Mouse (Mus musculus) spleen, adult 2 months (tissue): ENCODE data around the gene Cdh13. TPM values are rescaled to one million over a fixed set of nuclear protein-coding genes. Genes with fewer than 3 reads are reported as not detected.

Source experiments
- DNase-seq, 2 experiments: peaks; one replicate each; pipeline versions ENCODE4 v3.0.0 to v3.0.0-alpha.2; 2012 to 2021; ENCODE audit warnings: low spot score in 2 of 2, low read depth in 1 of 2
- H3K27ac ChIP-seq: fragments of 200-500 bp; 2 replicates; pipeline ENCODE4 v1.5.1; 2012; ENCODE audit warnings: low read length, inconsistent platforms; ENCODE audit not compliant: insufficient read depth
- H3K27me3 ChIP-seq: fragments of 200-500 bp; 2 replicates; pipeline ENCODE4 v1.6.1; 2012; ENCODE audit warnings: mild to moderate bottlenecking, moderate library complexity, low read length, inconsistent platforms; ENCODE audit not compliant: control insufficient read depth, insufficient read depth
- H3K36me3 ChIP-seq: fragments of 200-500 bp; 2 replicates; pipeline ENCODE4 v1.6.1; 2012; ENCODE audit warnings: mild to moderate bottlenecking, low read length, inconsistent platforms; ENCODE audit not compliant: control insufficient read depth, insufficient read depth
- H3K4me1 ChIP-seq: fragments of 200-500 bp; 2 replicates; pipeline ENCODE4 v1.6.1; 2011; ENCODE audit warnings: inconsistent platforms; ENCODE audit not compliant: control insufficient read depth, insufficient read depth, insufficient read length
- H3K4me3 ChIP-seq: fragments of 200-500 bp; 2 replicates; pipeline ENCODE4 v1.5.1; 2011; ENCODE audit warnings: mild to moderate bottlenecking, inconsistent platforms; ENCODE audit not compliant: insufficient read depth, insufficient read length; ENCODE audit errors: extremely low read depth
- CTCF ChIP-seq: fragments of 200-500 bp; IDR thresholded peaks from 2 replicates; pipeline ENCODE4 v1.5.1; 2011; ENCODE audit warnings: mild to moderate bottlenecking, inconsistent platforms; ENCODE audit not compliant: insufficient read depth, insufficient read length, insufficient replicate concordance; ENCODE audit errors: extremely low read depth
- POLR2A ChIP-seq: fragments of 200-500 bp; IDR thresholded peaks from 2 replicates; pipeline ENCODE4 v1.6.1; 2011; ENCODE audit warnings: low read depth, low read length, inconsistent platforms
- WGBS: fragments of 180-500 bp; shearing (Covaris S2); methylation state at CpG from one replicate; pipeline ENCODE4 v1.1.7; 2018; 5-methylcytosine and 5-hydroxymethylcytosine counted together
- polyA plus RNA-seq: library from polyadenylated mRNA; depleted of rRNA; stranded (reverse); fragments of >200 nt; gene quantifications from 2 replicates; pipeline ENCODE4 v1.2.3, GENCODE M21; 2012

Gene Cdh13
- polyA plus RNA-seq, 1 experiment, result 0.50 TPM

DNA sequence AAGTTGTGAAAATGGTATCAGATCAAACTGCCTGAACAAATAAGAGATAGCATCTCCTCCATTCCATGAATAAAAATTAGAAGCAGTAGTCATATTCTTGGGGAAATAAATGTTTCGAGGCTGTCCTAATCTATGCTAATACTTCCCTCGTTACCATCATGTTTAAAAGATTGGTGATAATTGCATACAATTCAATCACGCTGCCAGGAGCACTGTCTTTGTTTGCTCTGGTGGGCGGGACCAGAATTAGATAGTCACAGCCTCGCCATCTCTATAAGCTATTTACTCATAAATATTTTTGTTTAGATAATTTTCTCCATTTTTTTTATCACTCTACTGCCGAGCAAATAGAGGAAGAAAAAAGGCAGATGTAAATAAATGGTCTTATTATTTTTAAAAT is 819.3 kb downstream of the Cdh13 start:
- Histone ChIP-seq H3K36me3 (no peaks in the 10 kb centered on the region), H3K27me3 (no peaks in the 10 kb centered on the region), H3K4me3 (no peak overlapping the region), H3K4me1 (no peaks in the 10 kb centered on the region), H3K27ac (no peak overlapping the region)
- DNase-seq, result no peak
- WGBS, result 80% methylated on average over 6 of the region's 6 CpGs
- no peak for TF ChIP-seq CTCF
- TF ChIP-seq POLR2A, result no peak

GRCm38 (mm10) chr8:119109655-119110054 is 826.1 kb downstream of the Cdh13 start:
- no peak for TF ChIP-seq POLR2A
- TF ChIP-seq CTCF, result no peak
- Histone ChIP-seq H3K27ac (no peak overlapping the region), H3K4me1 (no peaks in the 10 kb centered on the region), H3K27me3 (no peaks in the 10 kb centered on the region), H3K4me3 (no peak overlapping the region), H3K36me3 (no peaks in the 10 kb centered on the region)
- DNase-seq, result no peak
- 83% methylated on average over 7 of the region's 7 CpGs for WGBS

DNA sequence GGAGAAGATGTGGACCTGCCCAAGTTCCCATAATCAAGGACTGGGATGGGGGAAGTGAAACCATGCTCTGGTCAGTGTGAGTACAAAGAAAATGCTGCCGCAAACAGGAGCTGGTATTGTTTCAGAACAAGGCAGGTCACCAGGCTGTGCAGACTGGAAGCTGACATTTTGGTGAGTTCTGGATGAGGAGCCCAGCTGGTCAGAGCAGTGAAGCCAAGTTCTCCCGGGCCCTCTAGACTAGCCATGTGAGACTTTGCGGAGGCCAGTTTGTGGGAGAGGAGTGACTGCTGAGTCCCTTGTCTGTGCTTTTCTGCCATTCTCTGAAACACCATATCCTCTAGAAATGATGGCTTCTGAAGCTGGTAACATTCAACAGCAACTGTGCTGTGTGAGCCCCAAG is 829.3 kb downstream of the Cdh13 start:
- no peaks in the 10 kb centered on the region for H3K36me3 ChIP-seq
- H3K4me3 ChIP-seq, result no peak overlapping the region
- WGBS, result 85% methylated on average over 3 of the region's 3 CpGs
- no peaks in the 10 kb centered on the region for H3K27me3 ChIP-seq
- H3K27ac ChIP-seq, result no peak overlapping the region
- no peaks in the 10 kb centered on the region for H3K4me1 ChIP-seq
- no peak for DNase-seq
- TF ChIP-seq POLR2A, result no peak
- TF ChIP-seq CTCF, result no peak

DNA sequence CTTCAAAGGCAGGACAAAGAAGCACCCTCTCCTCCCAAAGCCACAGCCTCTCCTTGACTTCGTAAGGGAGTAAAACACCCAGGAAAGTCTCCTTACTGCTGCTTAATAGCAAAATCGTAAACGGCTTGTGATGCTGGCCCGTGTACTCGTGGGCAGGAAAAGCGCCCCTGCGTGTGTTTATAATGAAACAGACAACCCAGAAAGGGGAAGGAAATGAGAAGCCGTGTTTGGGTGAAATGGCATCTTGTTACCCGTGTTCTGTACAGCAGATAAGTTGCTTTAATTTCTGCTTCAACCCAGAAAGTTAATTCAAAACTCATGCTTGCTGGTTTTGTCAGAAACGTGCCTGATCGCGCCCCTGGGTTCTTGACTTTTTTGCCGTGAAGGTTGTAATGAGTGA is 837.7 kb downstream of the Cdh13 start:
- TF ChIP-seq POLR2A, result no peak
- no peak for TF ChIP-seq CTCF
- Histone ChIP-seq H3K4me3 (no peak overlapping the region), H3K27me3 (no peaks in the 10 kb centered on the region), H3K36me3 (no peaks in the 10 kb centered on the region), H3K4me1 (no peaks in the 10 kb centered on the region), H3K27ac (no peak overlapping the region)
- 4% methylated on average over 13 of the region's 13 CpGs for WGBS
- DNase-seq, result no peak

GRCm38 (mm10) chr8:119127841-119128240 is 844.3 kb downstream of the Cdh13 start:
- 87% methylated on average over 8 of the region's 8 CpGs for WGBS
- TF ChIP-seq POLR2A (no peak), CTCF (no peak)
- no peak for DNase-seq

GRCm38 (mm10) chr8:119128266-119128665 is 844.7 kb downstream of the Cdh13 start:
- Histone ChIP-seq H3K4me3 (no peak overlapping the region), H3K36me3 (no peaks in the 10 kb centered on the region), H3K4me1 (no peaks in the 10 kb centered on the region), H3K27me3 (no peaks in the 10 kb centered on the region), H3K27ac (no peak overlapping the region)
- WGBS, result 81% methylated on average over 3 of the region's 3 CpGs
- DNase-seq, result no peak
- TF ChIP-seq POLR2A (no peak), CTCF (no peak)

More at GRCm38 (mm10) chr8:119127841-119128240, 844.3 kb downstream of the Cdh13 start:
- Histone ChIP-seq H3K4me3 (no peak overlapping the region), H3K36me3 (no peaks in the 10 kb centered on the region), H3K27me3 (no peaks in the 10 kb centered on the region), H3K27ac (no peak overlapping the region), H3K4me1 (no peaks in the 10 kb centered on the region)

- DNase-seq, result no peak
Observed at GRCm38 (mm10) chr8:119156454-119156921, 873.0 kb downstream of the Cdh13 start.

More at GRCm38 (mm10) chr8:119156454-119156921, 873.0 kb downstream of the Cdh13 start:
- no peak overlapping the region for H3K4me3 ChIP-seq
- TF ChIP-seq POLR2A, result no peak
- no peak for TF ChIP-seq CTCF
- H3K36me3 ChIP-seq, result no peaks in the 10 kb centered on the region
- H3K4me1 ChIP-seq, result no peaks in the 10 kb centered on the region
- H3K27ac ChIP-seq, result no peak overlapping the region
- WGBS, result 69% methylated on average over 6 of the region's 6 CpGs
- no peaks in the 10 kb centered on the region for H3K27me3 ChIP-seq
